Comparison of ENCODE assay signal across 9 mouse cellular contexts in the genomic region with DNA sequence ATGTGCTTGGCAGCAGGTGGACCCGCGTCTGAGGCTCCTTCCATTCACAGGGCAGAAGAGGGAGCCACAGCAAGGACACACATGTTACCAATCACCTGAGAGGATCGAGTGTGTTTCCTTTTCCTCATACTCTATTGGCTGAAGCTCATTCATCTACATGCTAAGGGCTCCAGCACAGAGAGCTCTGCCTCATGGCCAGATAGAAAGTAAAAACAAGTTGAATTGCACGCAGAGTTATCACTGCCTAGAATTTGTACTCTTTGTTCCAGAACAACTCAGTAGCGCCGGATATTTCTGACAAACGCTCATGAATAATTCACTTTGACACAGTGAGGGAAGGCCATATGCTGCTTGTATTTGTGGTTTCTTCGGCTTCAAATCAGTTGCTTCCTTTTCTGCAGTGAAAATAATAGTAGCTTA.
DNase-seq lines count a peak whose midpoint lies in the region; ATAC-seq and TF ChIP-seq lines count a peak whose summit lies in the region.
"Had no signal": no experiment of that assay in that cellular context is flagged by ENCODE, and none has a peak within 500 bp of the region (broad histone marks: within the 10 kb centered on the region; RNA-seq: fewer than 3 reads in every experiment).

No protein-coding gene starts in this region.

- H3K27ac ChIP-seq in layer of hippocampus, adult 2 months, result peak overlapping the region; percentile 87
- H3K27ac ChIP-seq in midbrain, embryonic 13.5 days, result no peak overlapping the region
- H3K27ac ChIP-seq: macrophage had no signal

- H3K4me3 ChIP-seq in layer of hippocampus, adult 2 months, result no peak overlapping the region
- no peak overlapping the region for H3K4me3 ChIP-seq in midbrain, embryonic 13.5 days (replicated peaks)

- H3K36me3 ChIP-seq in midbrain, embryonic 13.5 days, result no peaks in the 10 kb centered on the region

- H3K4me1 ChIP-seq in midbrain, embryonic 13.5 days (replicated peaks), result 0 out of 2 replicates have a peak, but pooled peaks cover 2% of the 10 kb centered on the region

- DNase-seq in brain, embryonic 14.5 days (ENCODE audit: low read depth), result peak; percentile 83
- DNase-seq in cerebellum, postnatal 10 days, result peak; percentile 34 to 36
- peak; percentile 53 to 88 for DNase-seq in layer of hippocampus, adult 2 months (ENCODE audit: low spot score in 2 of 2)
- DNase-seq in urinary bladder, adult 18-20 months (ENCODE audit: low spot score in 2 of 2), result no peak
- DNase-seq in thymus, postnatal 0 days (ENCODE audit: low spot score), result no peak
- DNase-seq in spleen, adult 12 weeks (ENCODE audit: low spot score), result no peak
- DNase-seq: thymus, adult 2 months had no signal

- no peak overlapping the region for H3K4me2 ChIP-seq in midbrain, embryonic 13.5 days (replicated peaks)

- H3K27me3 ChIP-seq in midbrain, embryonic 13.5 days, result no peaks in the 10 kb centered on the region

- WGBS in midbrain, embryonic 13.5 days, result 65% methylated on average over 8 of the region's 8 CpGs

- TF ChIP-seq CTCF in brain, embryonic 14.5 days (IDR thresholded peaks at IDR 0.05; ENCODE audit: borderline replicate concordance, extremely low read depth, insufficient read depth, insufficient read length), result no peak
- no peak for TF ChIP-seq CTCF in layer of hippocampus, adult 2 months (conservative IDR thresholded peaks at IDR 0.05)

- no peak for TF ChIP-seq POLR2A in brain, embryonic 14.5 days (IDR thresholded peaks at IDR 0.05; ENCODE audit: borderline replicate concordance, extremely low read depth, insufficient read depth, insufficient read length, poor library complexity, severe bottlenecking)

- H3K9ac ChIP-seq in midbrain, embryonic 13.5 days (replicated peaks), result no peak overlapping the region

- ATAC-seq in midbrain, embryonic 13.5 days, result 0 out of 2 replicates have a peak, but pooled peaks have one; percentile 50

- H3K9me3 ChIP-seq in midbrain, embryonic 13.5 days, result no peaks in the 10 kb centered on the region

Comparison
In these comparisons a context has a peak if more than half of its experiments do, and no peak if none do; other contexts are left out.
1. DNase-seq: peak in brain, embryonic 14.5 days (single experiment), cerebellum, postnatal 10 days (2 of 2) and layer of hippocampus, adult 2 months (2 of 2); none in urinary bladder, adult 18-20 months (0 of 2), thymus, postnatal 0 days (single experiment) and spleen, adult 12 weeks (single experiment).